Mouse (Mus musculus) kidney, postnatal 4 days (tissue): ENCODE measurements around the gene Inhbc.
A peak's percentile ranks its signal among the peaks of the same experiment; 100 is the strongest.

ENCODE experiments used
- DNase-seq, 2 experiments: peaks; one replicate each; pipeline ENCODE4 v3.0.0; 2021; ENCODE audit warnings: mixed read lengths in 2 of 2

Gene Inhbc

DNA sequence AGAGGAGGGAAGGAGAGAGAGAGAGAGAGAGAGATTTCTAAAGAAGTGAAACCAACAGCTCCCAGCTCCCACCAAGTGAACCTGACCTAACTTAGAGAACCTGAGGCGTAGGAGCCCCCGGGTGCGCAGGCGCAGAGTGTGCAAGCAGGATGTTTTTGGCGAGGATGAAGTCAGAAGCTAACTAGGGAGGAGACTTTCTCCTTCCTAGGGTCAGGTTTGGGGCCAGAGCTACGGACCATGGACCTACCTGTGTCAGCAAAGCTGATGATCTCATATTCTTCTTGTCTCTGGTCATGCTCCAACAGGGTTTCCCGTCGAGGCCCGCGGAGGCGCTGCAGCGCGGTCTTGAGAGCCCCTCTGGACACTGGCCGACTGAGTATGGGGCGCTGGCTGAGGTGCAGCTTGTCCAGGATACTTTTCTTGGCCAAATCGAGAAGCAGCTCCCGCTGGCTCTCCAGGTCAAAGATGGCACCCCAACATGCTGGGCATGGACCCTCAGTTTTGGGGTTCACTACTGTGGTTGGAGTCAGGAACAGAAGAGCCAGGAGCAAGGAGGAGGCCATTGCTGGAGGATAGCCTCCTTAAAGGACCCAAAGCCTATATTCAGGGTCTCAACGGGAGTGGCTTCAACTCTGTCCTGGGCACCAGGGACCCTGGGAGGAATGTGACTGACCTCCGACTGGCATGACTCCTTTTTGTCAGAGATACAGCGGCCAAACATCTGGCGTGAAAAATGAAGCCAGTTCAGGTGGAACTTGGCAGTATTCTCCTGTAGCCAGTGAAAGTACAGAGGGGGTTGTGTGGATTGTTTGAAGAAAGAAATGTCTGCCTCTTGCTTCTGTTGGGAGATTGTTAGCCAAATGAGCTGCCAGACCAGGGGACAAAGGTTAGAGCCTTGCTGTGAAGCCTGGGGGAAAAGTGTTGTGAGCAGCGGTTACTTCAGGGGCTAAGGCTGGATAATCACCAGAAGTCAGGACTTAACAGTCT lies at the start of gene Inhbc:
TSS of gene Inhbc (minus strand) at position 598 of the 987 bp plus-strand sequence.
- DNase-seq, result peak; percentile 17 to 27

DNA sequence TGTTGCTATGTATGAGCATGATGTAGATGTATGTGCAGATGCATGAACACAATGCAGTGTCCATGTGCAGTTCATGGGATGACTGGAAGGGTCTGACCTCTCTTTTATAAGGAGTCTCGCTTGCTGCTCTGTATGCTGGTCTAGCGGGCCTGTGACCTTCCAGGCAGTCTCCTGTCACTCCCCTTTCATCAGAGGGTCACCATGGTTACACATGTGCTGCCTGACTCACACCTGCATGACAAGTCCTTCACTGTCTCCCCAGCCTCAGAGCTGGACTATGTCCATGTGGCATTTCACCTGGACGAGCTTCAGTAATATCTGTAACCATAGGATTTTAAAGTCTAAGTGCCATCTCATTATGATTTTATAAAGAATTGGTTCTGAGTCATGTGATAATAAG lies 43.9 kb upstream of the Inhbc start:
- no peak for DNase-seq

DNA sequence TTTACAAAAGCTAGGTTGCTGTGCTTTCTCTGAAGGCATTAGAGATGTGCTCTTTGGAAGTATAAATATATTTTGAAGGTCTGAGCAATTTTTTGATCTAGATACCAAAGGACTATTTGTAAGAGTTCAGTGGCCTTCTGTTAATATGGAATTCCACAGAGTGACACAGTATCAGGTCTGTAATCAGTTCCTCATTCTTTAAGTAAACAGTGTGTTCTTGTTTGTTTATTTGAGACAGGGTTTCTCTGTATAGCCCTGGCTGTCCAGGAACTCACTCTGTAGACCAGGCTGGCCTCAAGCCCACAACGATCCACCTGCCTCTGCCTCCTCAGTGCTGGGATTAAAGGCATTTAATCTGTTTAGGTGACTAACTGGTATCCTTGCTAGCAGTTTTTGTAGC lies 43.4 kb upstream of the Inhbc start:
- no peak for DNase-seq

DNA sequence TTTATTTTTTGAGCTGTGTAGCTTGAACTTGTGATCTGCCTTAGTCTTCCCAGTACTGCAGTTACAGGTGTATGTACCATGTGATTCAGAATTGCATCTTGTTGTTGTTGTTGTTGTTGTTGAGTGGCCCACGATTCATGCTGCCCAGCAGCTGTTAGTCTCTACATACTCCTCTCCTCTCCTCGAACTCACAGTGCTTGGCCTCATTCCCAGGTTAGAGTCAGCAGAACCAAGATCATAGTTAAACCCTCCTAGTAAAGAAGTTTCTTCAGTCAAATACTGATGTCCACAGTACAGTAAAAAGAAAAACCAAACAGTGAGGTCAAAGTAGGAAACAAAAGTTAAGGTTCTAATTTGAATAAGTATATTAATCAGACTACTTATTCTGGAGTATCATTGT lies 42.5 kb upstream of the Inhbc start:
- no peak for DNase-seq

DNA sequence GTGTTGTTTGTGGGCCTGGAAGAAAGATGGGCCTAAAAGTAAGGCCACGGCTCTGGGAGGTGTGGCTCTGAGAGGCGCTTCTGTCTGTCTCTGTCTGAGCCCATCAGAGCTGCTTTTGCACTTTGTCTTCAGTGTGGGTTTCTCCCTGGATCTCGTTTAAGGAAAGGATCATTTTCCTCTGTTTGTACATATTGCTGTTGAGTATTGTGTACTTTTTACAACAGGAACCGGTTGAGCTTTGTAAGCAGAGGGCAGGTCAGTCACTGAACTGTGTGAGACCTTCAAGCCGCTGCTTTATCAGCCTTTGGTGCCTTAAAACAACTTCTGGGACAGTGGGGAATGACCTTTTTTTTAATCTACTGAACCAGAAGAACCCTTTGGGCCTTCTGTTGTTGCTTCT lies 41.9 kb upstream of the Inhbc start:
- DNase-seq, result no peak

DNA sequence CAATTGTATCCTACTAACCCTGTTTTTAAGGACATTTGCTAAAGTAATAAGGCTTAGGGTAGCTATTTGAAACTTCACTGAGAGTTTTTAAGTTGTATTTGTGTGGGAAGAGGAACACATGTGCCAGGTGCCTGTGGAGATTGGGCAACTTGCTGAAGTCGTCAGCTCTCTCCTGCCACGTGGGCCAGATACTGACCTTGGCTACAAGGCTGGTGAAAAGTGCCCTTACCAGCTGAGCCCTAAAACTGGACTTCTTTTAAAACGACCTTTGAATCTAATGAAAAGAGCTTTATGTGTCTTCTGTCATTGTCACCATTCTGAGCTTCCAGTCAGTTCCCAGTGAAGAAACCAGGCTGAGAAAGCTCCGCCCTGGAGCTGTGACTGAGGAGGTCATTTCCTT lies 37.2 kb upstream of the Inhbc start:
- DNase-seq, result no peak

DNA sequence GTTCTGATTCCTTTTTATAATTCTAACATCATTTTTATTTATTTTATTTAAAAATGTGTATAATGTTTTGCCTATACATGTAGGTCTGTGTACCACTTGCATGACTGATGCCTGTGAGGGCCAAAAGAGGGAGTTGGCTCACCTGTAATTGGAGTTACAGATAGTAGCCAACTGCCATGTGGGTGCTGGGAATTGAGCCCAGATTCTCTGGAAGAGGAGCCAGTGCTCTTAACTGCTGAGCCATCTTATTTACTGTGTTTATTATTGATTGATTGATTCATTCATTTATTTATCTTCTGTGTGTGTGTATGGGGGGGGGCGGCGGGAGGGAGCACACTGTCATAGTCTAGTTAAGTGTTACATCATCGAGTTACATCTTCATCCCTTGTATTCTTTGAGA lies 34.5 kb upstream of the Inhbc start:
- DNase-seq, result no peak

DNA sequence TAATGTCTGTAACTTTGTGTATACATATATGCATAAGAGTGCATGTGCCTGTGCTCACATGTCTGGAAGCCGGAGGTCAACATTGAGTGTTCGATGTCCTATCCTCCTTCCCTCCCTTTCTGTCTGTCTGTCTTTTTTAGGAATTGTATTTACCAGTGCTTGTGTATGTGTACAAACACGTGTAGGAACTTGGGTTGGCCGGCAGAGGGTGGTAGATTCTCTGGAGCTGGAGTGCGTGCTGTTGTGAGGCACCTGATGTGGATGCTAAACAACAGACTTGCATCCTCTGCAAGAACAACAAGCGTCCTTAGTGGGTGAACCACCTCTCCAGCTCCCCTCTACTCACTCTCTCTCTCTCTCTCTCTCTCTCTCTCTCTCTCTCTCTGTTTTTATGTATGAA lies 21.5 kb upstream of the Inhbc start:
- no peak for DNase-seq

DNA sequence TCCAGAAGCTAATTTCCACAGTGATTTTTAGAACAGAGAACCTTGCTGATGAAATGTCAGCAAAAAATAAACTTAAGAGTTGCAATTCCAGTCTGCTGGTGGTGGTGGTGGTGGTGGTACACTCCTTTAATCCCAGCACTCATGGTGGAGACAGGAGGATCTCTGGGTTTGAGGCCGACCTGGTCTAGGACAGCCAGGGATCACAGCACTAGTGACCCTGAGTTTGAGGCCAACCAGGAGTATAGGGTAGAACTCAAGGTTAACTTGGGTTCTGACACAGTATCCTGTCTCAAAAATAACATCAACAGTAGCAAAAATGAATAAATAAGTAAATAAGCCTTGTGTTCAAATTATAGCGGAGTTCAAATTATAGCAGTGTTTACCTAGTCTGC lies 11.5 kb upstream of the Inhbc start:
- DNase-seq, result no peak

DNA sequence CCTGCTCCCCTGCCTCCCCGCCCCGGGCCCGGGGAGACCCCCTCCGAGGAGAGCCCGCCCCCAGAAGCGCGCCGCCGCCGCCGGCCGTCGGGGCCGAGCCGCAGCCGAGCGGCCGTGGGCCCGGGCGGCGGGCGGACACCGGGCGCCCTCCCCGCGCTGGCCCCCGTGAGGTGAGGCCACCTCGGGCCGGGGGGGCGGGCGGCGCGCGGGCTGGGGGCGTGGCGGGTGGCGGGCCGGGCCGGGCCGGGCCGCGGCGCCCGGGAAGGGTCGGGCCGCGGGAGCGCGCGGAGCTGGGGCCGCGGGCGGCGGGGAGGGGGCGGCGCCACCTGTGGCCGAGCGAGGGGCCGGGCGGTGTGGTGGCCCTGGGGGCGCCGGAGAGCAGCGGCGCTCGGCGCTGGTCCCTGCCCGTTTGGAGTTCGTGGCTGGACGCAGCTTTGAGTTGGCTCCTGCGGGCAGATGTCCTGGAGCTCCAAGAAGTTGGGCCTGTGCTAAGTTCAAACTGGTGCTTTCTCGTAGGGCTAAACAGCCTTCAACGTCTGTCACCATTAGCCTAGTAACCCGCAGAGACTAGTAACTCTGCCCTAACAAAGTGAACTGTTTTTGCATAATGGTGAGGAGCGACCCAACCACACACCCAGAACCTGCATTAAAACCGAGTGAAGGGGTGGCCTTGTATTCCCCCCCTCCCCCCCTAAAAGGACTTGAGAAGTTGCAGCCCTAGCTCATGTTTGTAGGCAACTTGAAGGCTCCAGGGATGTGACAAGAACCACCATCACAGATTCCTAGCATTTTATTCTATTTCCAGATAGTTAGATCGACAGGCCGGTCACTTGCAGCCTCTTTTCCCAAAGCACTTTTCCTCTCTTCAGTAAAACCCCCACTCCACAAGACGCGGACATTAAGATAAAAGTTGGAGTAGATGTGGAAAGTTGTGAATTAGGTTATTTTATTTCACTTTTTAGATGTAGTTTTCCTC lies 10.8 kb upstream of the Inhbc start:
- DNase-seq, result peak; percentile 79 to 87

DNA sequence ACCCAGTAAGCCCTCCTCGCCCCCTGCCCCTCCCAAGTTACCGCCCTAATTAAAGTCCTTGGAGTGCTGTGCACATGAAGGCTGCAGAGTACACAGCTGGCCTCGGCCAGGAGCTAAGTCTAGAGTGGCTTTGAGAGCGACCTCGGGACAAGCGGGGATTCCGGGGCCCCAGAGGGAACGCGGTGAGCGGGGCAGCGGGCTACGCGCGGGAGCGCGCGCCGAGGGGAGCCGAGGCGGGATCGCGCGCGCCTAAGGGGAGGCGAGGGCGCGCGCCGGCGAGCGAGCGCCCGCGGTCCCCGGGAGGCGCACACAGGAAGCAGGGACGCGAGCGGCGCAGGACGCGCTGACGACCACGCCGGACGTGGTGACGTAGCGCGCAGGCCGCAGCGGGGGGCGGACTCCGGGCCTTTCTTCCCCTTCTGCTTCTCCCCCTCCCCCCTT lies 10.0 kb upstream of the Inhbc start, which contains the start of gene R3hdm2:
TSS of gene R3hdm2 (plus strand) at position 77 of the 441 bp plus-strand sequence.
- peak; percentile 95 to 97 for DNase-seq

DNA sequence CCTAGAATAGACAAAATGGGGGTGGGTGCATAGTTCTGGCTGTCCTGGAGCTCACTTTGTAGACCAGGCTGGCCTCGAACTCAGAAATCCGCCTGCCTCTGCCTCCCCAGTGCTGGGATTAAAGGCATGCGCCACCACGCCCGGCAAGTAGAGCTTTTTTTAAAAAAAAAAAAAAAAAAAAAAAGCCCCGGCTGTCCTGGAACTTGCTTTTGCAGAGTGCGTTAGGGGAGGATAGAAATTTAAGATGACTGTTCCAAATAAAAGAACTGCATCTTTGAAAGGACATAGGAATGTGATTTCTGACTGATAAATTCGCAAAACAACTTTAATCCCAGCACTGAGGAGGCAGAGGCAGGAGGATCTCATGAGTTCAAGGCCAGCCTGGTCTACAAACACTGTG lies 9.4 kb upstream of the Inhbc start:
- no peak for DNase-seq

DNA sequence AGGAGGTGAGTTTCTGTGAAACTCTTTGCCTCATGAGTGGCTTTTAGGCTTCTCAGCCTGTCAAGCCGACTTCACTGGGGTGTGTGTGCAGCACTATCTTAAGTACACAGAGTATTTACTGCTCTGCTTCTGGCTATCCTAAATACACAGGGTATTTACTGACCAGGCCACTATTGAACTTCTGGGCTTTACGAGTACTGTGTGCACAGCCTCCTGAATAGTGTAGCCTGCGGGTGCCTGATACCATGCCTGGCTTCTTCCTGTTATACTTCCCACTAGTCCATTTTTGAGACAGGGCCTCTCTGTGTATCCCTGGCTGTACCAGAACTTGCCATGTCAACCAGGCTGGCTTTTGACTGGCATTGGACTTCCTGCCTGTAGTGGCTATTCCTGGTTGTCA lies 7.5 kb upstream of the Inhbc start:
- DNase-seq, result no peak

DNA sequence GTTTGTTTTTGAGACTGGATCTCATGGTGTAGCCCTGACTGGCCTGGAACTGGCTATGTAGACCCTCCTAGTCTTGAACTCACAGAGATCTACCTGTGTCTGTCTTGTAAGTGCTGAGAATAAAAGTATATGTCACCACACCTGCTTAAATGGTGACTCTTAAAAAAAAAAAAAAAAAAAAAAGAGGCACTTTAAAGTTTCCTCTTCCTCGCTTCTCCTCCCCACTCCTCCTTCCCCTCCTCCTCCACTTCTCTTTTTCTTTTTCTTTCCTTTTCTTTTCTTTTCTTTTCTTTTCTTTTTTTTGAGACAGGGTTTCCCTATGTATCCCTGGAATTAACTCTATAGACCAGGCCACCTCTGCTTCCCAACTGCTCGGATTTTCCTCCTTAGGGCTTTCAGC lies 792 bp upstream of the Inhbc start:
- DNase-seq, result no peak

DNA sequence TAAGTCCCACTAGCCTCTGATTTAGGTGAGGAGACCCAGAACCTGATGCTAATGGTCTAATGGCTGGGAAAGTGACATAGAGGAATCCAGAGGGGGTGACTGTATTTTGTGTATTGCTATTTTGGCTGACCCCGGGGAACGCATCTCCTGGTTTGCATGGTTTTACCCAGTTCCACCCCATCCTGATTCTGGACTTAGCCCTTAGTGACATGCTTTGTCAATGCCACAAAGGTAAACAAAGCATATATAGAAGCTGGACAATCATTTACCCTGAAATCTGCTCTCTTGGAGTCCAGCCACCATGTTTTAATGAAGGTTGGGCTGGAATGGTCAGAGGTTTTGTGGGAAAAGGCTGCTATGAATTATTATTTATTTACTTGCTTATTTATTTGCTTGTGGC lies 2.0 kb downstream of the Inhbc start:
- DNase-seq, result no peak

DNA sequence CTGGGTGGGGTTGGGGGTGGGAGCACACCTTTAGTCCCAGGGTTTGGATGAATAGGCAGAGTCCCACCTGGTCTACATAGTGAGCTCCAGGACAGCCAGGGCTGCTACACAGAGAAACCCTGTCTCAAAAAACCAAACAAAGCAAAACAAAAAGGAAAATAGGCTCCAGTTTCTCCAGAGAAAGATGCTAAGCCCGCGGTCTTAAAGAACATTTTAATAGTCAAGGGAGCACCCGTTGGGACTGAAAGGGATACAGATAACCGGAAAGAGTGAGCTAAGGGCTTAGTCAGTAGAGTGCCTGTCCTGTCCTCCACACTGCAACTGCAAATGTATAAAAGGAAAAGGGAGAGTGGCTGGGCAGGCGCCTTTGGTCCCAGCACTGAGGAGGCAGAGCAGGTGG lies 3.1 kb downstream of the Inhbc start:
- no peak for DNase-seq

DNA sequence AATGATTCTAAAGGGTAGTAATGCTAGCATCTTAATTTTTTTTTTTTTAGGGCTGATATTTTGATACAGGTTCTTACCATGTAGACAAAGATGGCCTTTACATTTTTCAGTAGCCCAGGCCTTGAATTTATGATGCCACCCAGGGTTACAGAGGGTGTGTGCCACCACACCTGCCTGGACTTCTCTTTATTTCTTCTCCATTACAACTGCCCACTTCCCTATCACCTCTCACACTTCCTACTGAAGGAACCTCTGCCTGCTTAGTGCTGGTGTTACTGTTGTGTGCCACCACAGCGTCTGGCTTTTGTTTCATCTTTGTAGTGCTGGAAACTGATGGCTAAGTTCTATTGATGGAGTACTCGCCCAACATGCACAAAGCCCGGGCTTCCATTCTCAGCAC lies 9.5 kb downstream of the Inhbc start:
- DNase-seq, result no peak

DNA sequence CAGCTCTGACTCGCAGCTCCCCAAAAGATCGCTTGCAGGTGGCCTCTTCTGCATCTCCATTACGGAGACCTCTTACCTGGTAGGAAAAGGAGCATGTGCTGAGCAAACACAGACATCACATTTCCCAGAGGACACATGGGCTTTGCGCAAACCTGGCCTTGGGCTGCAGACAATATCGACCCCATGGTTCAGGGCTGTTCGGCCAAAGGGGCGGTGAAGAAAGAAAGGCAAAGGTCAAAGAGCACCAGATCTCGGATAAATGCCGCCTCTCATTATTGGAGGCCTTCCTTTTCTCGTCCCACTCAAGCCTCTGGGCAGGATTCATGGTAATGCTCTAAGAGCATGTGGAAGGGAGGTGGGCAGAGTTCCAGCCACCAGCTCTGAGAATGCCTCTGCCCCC lies 14.9 kb downstream of the Inhbc start:
- DNase-seq, result no peak

DNA sequence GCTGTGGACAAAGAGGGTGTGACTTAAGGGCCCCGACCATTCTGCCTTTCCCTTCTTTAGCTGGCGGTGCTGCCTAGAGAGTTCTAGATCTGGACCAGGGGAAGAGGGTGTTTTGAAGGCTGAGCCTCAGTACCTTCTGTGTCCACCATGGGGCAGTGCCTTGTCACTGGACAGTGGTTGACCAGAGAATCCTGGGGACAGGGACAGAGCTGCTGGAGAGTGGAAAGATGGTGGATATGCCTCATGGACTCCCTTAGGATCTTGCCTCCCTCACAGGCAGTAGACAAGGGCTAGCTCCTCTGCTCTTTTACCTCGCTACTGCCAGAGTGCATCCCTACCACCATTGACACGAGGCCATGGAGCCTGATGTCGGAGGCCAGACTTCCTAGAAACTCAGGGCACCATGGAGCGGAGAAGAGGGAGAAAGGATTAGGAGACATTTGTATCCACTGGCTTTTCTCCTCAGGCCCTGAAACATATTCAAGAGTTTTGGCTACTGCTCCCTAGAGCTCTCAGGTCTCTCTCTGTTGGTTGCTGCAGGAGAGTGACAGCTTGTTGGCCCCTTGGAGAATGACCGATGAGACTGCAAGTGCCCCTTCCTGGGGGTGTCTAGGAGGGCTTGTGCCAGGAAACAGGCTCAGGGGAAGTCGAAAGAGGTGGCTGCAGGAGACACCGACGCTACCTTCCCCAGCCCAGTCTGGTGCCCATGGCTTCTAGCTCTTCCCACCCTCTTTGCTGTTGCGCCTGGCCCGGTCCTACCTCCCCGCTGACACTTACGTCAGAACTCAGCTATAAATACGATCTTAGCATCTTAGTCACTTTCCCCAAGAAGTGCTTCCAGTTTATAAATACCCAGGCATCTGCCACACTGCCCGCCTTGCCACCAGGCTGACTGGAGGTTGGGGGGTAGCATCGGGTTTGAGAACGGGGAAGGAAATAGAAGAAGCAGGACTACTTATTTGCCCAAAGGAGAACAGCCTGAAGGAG lies 16.0 kb downstream of the Inhbc start, which contains the start of gene Inhbe:
TSS of gene Inhbe (minus strand) at position 503 of the 987 bp plus-strand sequence.
- peak; percentile 59 to 64 for DNase-seq

DNA sequence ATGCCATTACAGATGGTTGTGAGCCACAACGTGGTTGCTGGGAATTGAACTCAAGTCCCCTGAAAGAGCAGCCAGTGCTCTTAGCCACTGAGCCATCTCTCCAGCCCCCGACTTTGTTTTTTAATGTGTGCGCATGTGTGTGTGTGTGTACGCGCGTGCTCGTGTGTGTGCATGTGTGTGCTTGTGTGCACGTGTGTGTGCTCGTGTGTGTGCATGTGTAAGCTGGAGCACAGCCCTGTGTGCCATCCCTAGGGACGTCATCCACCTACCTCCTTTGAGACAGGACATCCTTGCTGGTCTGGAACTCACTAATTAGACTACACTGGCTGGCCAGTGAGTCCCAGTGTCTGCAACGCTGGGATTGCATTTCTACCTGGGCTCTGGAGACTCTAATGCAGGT lies 17.5 kb downstream of the Inhbc start:
- no peak for DNase-seq

DNA sequence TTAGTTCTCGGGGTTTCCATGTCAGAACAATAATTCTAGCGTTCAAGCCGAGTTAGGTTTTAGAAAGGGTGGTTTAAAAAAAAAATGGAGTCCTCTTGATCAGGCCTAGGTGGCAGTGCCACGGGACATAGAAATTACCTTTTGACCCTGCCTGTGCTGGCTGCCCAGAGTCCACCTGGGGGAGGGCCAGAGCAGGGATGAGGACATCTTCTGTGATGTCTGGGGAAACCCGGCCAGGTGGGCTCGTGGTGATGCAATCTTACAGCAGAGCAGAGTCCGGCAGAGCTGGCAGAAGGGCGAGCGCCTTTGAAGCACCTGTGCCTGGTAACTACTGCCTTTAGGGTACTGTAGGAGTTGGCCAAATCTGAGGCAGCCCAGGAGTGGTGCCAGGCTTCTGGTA lies 18.0 kb downstream of the Inhbc start:
- no peak for DNase-seq

DNA sequence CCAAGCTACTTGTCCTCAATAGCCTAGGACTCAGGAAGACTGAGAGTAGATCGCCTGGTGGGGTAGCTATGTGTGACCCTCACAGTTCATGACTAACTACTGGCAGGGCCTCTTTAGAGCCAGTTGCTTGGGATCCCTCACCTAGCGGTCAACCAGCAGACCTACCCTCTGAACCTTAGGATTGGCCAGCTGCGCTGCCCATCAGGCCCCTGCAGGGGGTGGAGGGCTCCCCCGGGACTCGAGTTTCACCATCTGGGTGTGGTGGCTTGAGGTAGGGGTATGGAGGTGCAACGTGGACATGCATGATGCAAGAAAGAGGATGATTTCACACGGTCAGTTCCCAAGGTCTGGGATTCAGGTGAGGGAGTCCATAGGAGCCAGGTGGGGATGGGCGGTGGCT lies 18.5 kb downstream of the Inhbc start:
- DNase-seq, result no peak
